7 mouse cellular contexts compared by ENCODE assay signal in the genomic region with DNA sequence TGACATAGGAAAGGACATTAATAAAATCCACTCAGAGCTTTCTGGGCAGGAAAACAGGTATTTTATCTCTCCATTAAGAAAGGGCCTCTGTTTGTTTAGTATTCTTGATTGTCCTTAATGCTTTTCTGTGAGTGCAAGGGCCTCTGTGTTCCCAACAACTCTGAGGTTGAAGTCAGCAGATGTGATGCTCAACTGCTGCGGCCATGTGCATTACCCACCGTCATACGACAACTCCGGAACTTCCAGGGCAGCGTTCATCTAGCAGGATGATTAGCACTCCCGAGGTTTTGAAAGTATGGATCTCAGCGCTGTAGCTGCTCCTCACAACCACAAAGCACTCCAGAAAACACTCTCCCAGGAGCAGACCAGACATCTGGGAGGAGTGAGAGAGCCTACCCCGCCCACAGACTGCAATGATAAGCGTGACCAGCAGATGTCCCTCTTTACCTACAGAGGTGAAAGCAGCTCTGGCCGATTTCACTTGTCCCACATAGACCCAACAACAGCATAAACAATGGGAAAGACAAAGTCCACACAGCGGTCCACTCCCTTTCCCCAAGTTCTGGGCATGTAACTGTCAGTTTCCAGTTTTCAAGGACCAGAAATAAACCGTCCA.
A peak's percentile ranks its signal among the peaks of the same experiment; 100 is the strongest.
DNase-seq lines count a peak whose midpoint lies in the region; ATAC-seq lines count a peak whose summit lies in the region.

No protein-coding gene starts in this region.

- no peak overlapping the region for H3K4me3 ChIP-seq in intestine, embryonic 16.5 days (ENCODE audit: low read length)
- H3K4me3 ChIP-seq in midbrain, embryonic 10.5 days = no peak overlapping the region

- peak; percentile 72 for ATAC-seq in intestine, embryonic 16.5 days

- no peaks in the 10 kb centered on the region for H3K9me3 ChIP-seq in intestine, embryonic 16.5 days (ENCODE audit: control insufficient read depth, low read length)
- H3K9me3 ChIP-seq in midbrain, embryonic 10.5 days (replicated peaks) = no peaks in the 10 kb centered on the region

- H3K9ac ChIP-seq in intestine, embryonic 16.5 days (ENCODE audit: low read depth, low read length) = no peak overlapping the region

- peak; percentile 84 for DNase-seq in adrenal gland, adult 2 months
- peak; percentile 72 for DNase-seq in embryo, embryonic 11.5 days (ENCODE audit: low read depth, low spot score)
- DNase-seq in gastrocnemius, postnatal 4 days (ENCODE audit: low spot score in 2 of 2) = peak; percentile 59 to 72
- DNase-seq in left cerebral cortex, postnatal 25 days (ENCODE audit: low spot score in 2 of 2) = peak; percentile 84 to 95
- peak; percentile 75 for DNase-seq in midbrain, embryonic 10.5 days (ENCODE audit: low spot score)
- DNase-seq in right cerebral cortex, postnatal 4 days = peak; percentile 81

- H3K4me1 ChIP-seq in intestine, embryonic 16.5 days (ENCODE audit: control insufficient read depth, insufficient read depth, low read length) = no peaks in the 10 kb centered on the region
- H3K4me1 ChIP-seq in midbrain, embryonic 10.5 days = no peaks in the 10 kb centered on the region; the same call in 1 of the 2 replicates

- no peaks in the 10 kb centered on the region for H3K36me3 ChIP-seq in intestine, embryonic 16.5 days (ENCODE audit: control insufficient read depth, insufficient read depth, low read length)
- no peaks in the 10 kb centered on the region for H3K36me3 ChIP-seq in midbrain, embryonic 10.5 days

- intact Hi-C loops in left cerebral cortex, postnatal 25 days (cut with DNase I) = no loop called here

- H3K4me2 ChIP-seq in intestine, embryonic 16.5 days (ENCODE audit: low read depth, low read length) = peak overlapping the region; percentile 30; the same call in 1 of the 2 replicates

- 16% methylated on average over 12 of the region's 12 CpGs for WGBS in intestine, embryonic 16.5 days
- 25% methylated on average over 12 of the region's 12 CpGs for WGBS in midbrain, embryonic 10.5 days

- no peaks in the 10 kb centered on the region for H3K27me3 ChIP-seq in intestine, embryonic 16.5 days (replicated peaks; ENCODE audit: control insufficient read depth, insufficient read depth, low read length)
- no peaks in the 10 kb centered on the region for H3K27me3 ChIP-seq in midbrain, embryonic 10.5 days (ENCODE audit: low read depth, poor library complexity, severe bottlenecking)

- H3K27ac ChIP-seq in intestine, embryonic 16.5 days (ENCODE audit: low read length) = no peak overlapping the region
- no peak overlapping the region for H3K27ac ChIP-seq in midbrain, embryonic 10.5 days (replicated peaks)
